Comparison of ENCODE assay signal across 8 mouse cellular contexts in the genomic region with DNA sequence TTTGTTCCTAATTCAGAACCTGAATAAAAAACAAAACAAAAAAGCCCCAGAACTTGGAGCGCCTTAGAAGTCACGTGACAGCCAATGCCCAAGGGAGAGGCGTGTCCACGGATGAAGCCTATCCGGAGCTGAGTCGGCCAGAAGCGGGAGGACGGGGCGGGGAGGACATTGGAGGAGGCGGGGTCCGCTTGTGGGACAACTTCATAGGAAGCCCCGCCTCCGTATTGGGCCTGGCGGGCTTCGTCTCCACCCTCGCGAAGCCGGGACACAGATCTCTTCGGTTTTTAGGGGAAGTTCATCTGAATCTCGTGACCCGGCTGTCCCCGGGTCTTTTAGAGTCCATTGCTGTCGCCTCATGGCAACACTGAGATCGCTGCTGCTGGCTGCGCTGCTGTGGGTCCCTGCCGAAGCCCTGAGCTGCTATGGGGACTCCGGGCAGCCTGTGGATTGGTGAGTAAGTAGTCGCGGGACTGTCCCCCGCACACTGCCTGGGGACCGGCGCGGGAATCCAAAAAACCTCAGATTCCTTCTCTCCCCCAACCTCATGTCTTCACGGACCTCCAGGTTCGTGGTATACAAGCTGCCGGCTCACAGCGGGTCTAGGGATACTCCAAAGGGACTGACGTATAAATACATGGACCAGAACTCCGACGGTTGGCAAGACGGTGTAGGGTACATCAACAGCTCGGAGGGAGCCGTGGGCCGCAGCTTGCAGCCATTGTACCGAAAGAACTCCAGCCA. TPM values are rescaled to one million over a fixed set of nuclear protein-coding genes. Genes with fewer than 3 reads are reported as not detected.
A peak's percentile ranks its signal among the peaks of the same experiment; 100 is the strongest.
DNase-seq lines count a peak whose midpoint lies in the region; ATAC-seq and TF ChIP-seq lines count a peak whose summit lies in the region.

A gene (plus strand): TSS at position 140 of the 741 bp plus-strand sequence.

- H3K36me3 ChIP-seq in C2C12 (ENCODE audit: control insufficient read depth, insufficient read depth) = no peaks in the 10 kb centered on the region
- no peaks in the 10 kb centered on the region for H3K36me3 ChIP-seq in heart, embryonic 13.5 days
- H3K36me3 ChIP-seq in liver, embryonic 13.5 days = peaks cover 50% of the 10 kb centered on the region
- no peaks in the 10 kb centered on the region for H3K36me3 ChIP-seq in stomach, embryonic 16.5 days (ENCODE audit: control insufficient read depth, insufficient read depth, low read length)

- H3K4me1 ChIP-seq in heart, embryonic 13.5 days = peaks cover 18% of the 10 kb centered on the region
- H3K4me1 ChIP-seq in liver, embryonic 13.5 days (replicated peaks) = peaks cover 80% of the 10 kb centered on the region
- H3K4me1 ChIP-seq in stomach, embryonic 16.5 days (ENCODE audit: control insufficient read depth, insufficient read depth, low read length) = peaks cover 11% of the 10 kb centered on the region

- peak within 1 kb of the TSS; percentile 91 for H3K4me2 ChIP-seq in heart, embryonic 13.5 days
- H3K4me2 ChIP-seq in liver, embryonic 13.5 days = peak within 1 kb of the TSS; percentile 94
- peak within 1 kb of the TSS; percentile 96 for H3K4me2 ChIP-seq in stomach, embryonic 16.5 days (ENCODE audit: low read depth, low read length)

- no peaks in the 10 kb centered on the region for H3K79me3 ChIP-seq in C2C12 (ENCODE audit: low read depth)

- H3ac ChIP-seq in C2C12 (ENCODE audit: control insufficient read depth, insufficient read length, low read depth) = peak within 1 kb of the TSS; percentile 66

- WGBS in heart, embryonic 13.5 days = 1% methylated on average over 45 of the region's 45 CpGs
- WGBS in liver, embryonic 13.5 days (ENCODE audit: insufficient replicate concordance) = under 1% methylated on average over 45 of the region's 45 CpGs
- WGBS in stomach, embryonic 16.5 days = under 1% methylated on average over 45 of the region's 45 CpGs

- TF ChIP-seq CTCF in C2C12 (IDR thresholded peaks at IDR 0.05; ENCODE audit: control insufficient read depth, insufficient read depth, insufficient read length) = no peak
- no peak for TF ChIP-seq CTCF in brain, embryonic 14.5 days (IDR thresholded peaks at IDR 0.05; ENCODE audit: borderline replicate concordance, extremely low read depth, insufficient read depth, insufficient read length)

- H3K4me3 ChIP-seq in C2C12 (ENCODE audit: insufficient read depth, poor library complexity, severe bottlenecking) = peak within 1 kb of the TSS; percentile 31
- H3K4me3 ChIP-seq in heart, embryonic 13.5 days = peak within 1 kb of the TSS; percentile 59
- peak within 1 kb of the TSS; percentile 74 for H3K4me3 ChIP-seq in liver, embryonic 13.5 days (replicated peaks)
- peak within 1 kb of the TSS; percentile 65 for H3K4me3 ChIP-seq in stomach, embryonic 16.5 days (replicated peaks; ENCODE audit: low read length)

- H3K9ac ChIP-seq in heart, embryonic 13.5 days = peak within 1 kb of the TSS; percentile 85
- peak within 1 kb of the TSS; percentile 90 for H3K9ac ChIP-seq in liver, embryonic 13.5 days
- peak within 1 kb of the TSS; percentile 79 for H3K9ac ChIP-seq in stomach, embryonic 16.5 days (ENCODE audit: low read length)

- ATAC-seq in heart, embryonic 13.5 days (ENCODE audit: extremely low read depth, insufficient number of reproducible peaks, low FRiP score, low TSS enrichment) = peak; percentile 86
- peak; percentile 90 for ATAC-seq in liver, embryonic 13.5 days (ENCODE audit: low read depth)
- peak; percentile 95 for ATAC-seq in stomach, embryonic 16.5 days (ENCODE audit: insufficient read depth, low FRiP score)

- no peaks in the 10 kb centered on the region for H3K79me2 ChIP-seq in C2C12 (ENCODE audit: control insufficient read depth, insufficient read depth)

- no peaks in the 10 kb centered on the region for H3K27me3 ChIP-seq in C2C12 (ENCODE audit: control insufficient read depth, insufficient read depth, insufficient read length)
- peaks cover 57% of the 10 kb centered on the region for H3K27me3 ChIP-seq in heart, embryonic 13.5 days (replicated peaks)
- peaks cover 29% of the 10 kb centered on the region for H3K27me3 ChIP-seq in liver, embryonic 13.5 days
- peaks cover 21% of the 10 kb centered on the region for H3K27me3 ChIP-seq in stomach, embryonic 16.5 days (ENCODE audit: control insufficient read depth, insufficient read depth, low read length)

- peak; percentile 98 for DNase-seq in brain, embryonic 14.5 days (ENCODE audit: low read depth)
- DNase-seq in fat pad, adult 2 months (ENCODE audit: extremely low read depth, low read depth, low spot score) = peak; percentile 87
- peak; percentile 98 for DNase-seq in kidney, postnatal 10 days
- peak; percentile 98 for DNase-seq in liver, embryonic 13.5 days
- peak; percentile 92 for DNase-seq in neural tube, embryonic 10.5 days (ENCODE audit: extremely low spot score, low spot score)

- TF ChIP-seq POLR2A in brain, embryonic 14.5 days (IDR thresholded peaks at IDR 0.05; ENCODE audit: borderline replicate concordance, extremely low read depth, insufficient read depth, insufficient read length, poor library complexity, severe bottlenecking) = peak; percentile 12; the same call in 1 of the 2 replicates

- H3K27ac ChIP-seq in heart, embryonic 13.5 days (replicated peaks) = peak within 1 kb of the TSS; percentile 52
- peak within 1 kb of the TSS; percentile 91 for H3K27ac ChIP-seq in liver, embryonic 13.5 days
- H3K27ac ChIP-seq in stomach, embryonic 16.5 days (ENCODE audit: low read length) = no peak within 1 kb of the TSS

- no peaks in the 10 kb centered on the region for H3K9me3 ChIP-seq in heart, embryonic 13.5 days
- H3K9me3 ChIP-seq in liver, embryonic 13.5 days (replicated peaks) = no peaks in the 10 kb centered on the region
- no peaks in the 10 kb centered on the region for H3K9me3 ChIP-seq in stomach, embryonic 16.5 days (replicated peaks; ENCODE audit: control insufficient read depth, low read length)

TF ChIP-seq in C2C12, 6 proteins besides CTCF, POLR2A, EP300 and RAD21:
- TF ChIP-seq FOSL1 (IDR thresholded peaks at IDR 0.05; ENCODE audit: insufficient read depth, low read length, poor library complexity, severe bottlenecking) = no peak
- peak; percentile 41 for TF ChIP-seq MAX (IDR thresholded peaks at IDR 0.05)
- no peak for TF ChIP-seq CEBPB (IDR thresholded peaks at IDR 0.05; ENCODE audit: low read depth)
- no peak for TF ChIP-seq MYOD1 (IDR thresholded peaks at IDR 0.05; ENCODE audit: control insufficient read depth, insufficient read length, low read depth)
- no peak for TF ChIP-seq MYOG (IDR thresholded peaks at IDR 0.05; ENCODE audit: control insufficient read depth, extremely low read depth, insufficient read length)
- peak; percentile 94 for TF ChIP-seq USF1 (IDR thresholded peaks at IDR 0.05; ENCODE audit: low read depth)

RNA-seq across cellular contexts. Expression of the gene that starts here (rescaled TPM):
- polyA plus RNA-seq in C2C12 (2012; fragmentation: generic; extraction: Trizol) = 9.0 TPM
- polyA plus RNA-seq in brain, embryonic 14.5 days (2012; rRNA removed) = 5.1 and 6.8 TPM in 2 replicates
- polyA plus RNA-seq in heart, embryonic 13.5 days (2015; fragmentation: Nextera tagmentation; extraction: Ambion mirVana) = 5.3 and 5.9 TPM in 2 replicates
- polyA plus RNA-seq in liver, embryonic 13.5 days (2015; fragmentation: Nextera tagmentation; extraction: Ambion mirVana) = 9.3 and 10.4 TPM in 2 replicates
- 14.0 and 14.4 TPM in 2 replicates for polyA plus RNA-seq in stomach, embryonic 16.5 days (2015; fragmentation: Nextera tagmentation; extraction: Ambion mirVana)
